Mouse (Mus musculus): ENCODE measurements at regions not wholly inside any gene's neighbourhood (a gene's known extent, or its start where the extent isn't known, plus 50 kb on each side); places are given as distances from the start of the nearest gene placed in this dataset.
"Not testable (repeated sequence)": the region's sequence is repeated elsewhere in the genome, so short reads cannot be mapped to it uniquely, and the experiment has no call there.

GRCm38 (mm10) chr3:83480176-83480575 lies 285.9 kb upstream of the Sfrp2 start:
- no peak for ATAC-seq (replicated peaks; ENCODE audit: extremely low read depth, insufficient read depth, low FRiP score)
- H3K4me3 ChIP-seq (ENCODE audit: low read length): no peak overlapping the region
- no peaks in the 10 kb centered on the region for H3K27me3 ChIP-seq (ENCODE audit: control insufficient read depth, insufficient read depth, low read length)
- no peak overlapping the region for H3K9ac ChIP-seq (ENCODE audit: low read length)
- 86% methylated on average over 1 of the region's 1 CpGs for WGBS
- H3K9me3 ChIP-seq (replicated peaks; ENCODE audit: control insufficient read depth, low read length): peaks cover 3% of the 10 kb centered on the region; the same call in 1 of the 2 replicates
- H3K4me2 ChIP-seq (ENCODE audit: low read depth, low read length): no peak overlapping the region
- no peaks in the 10 kb centered on the region for H3K36me3 ChIP-seq (ENCODE audit: control insufficient read depth, insufficient read depth)
- no peaks in the 10 kb centered on the region for H3K4me1 ChIP-seq (ENCODE audit: control insufficient read depth, insufficient read depth, low read length)
- H3K27ac ChIP-seq (ENCODE audit: low read length): no peak overlapping the region

GRCm38 (mm10) chr3:83486192-83486716 lies 279.9 kb upstream of the Sfrp2 start:
- Histone ChIP-seq H3K4me2 (ENCODE audit: low read depth, low read length) (no peak overlapping the region), H3K4me3 (ENCODE audit: low read length) (no peak overlapping the region), H3K27me3 (ENCODE audit: control insufficient read depth, insufficient read depth, low read length) (no peaks in the 10 kb centered on the region), H3K36me3 (ENCODE audit: control insufficient read depth, insufficient read depth) (no peaks in the 10 kb centered on the region), H3K4me1 (ENCODE audit: control insufficient read depth, insufficient read depth, low read length) (no peaks in the 10 kb centered on the region), H3K9me3 (replicated peaks; ENCODE audit: control insufficient read depth, low read length) (no peaks in the 10 kb centered on the region), H3K9ac (ENCODE audit: low read length) (no peak overlapping the region), H3K27ac (ENCODE audit: low read length) (no peak overlapping the region)
- no peak for ATAC-seq (replicated peaks; ENCODE audit: extremely low read depth, insufficient read depth, low FRiP score)
- 82% methylated on average over 7 of the region's 7 CpGs for WGBS

- Histone ChIP-seq H3K9ac (ENCODE audit: low read length) (no peak overlapping the region), H3K27me3 (ENCODE audit: control insufficient read depth, insufficient read depth, low read length) (no peaks in the 10 kb centered on the region), H3K27ac (ENCODE audit: low read length) (no peak overlapping the region), H3K4me2 (ENCODE audit: low read depth, low read length) (no peak overlapping the region), H3K9me3 (replicated peaks; ENCODE audit: control insufficient read depth, low read length) (no peaks in the 10 kb centered on the region), H3K4me3 (ENCODE audit: low read length) (no peak overlapping the region), H3K4me1 (ENCODE audit: control insufficient read depth, insufficient read depth, low read length) (no peaks in the 10 kb centered on the region), H3K36me3 (ENCODE audit: control insufficient read depth, insufficient read depth) (no peaks in the 10 kb centered on the region)
- no peak for ATAC-seq (replicated peaks; ENCODE audit: extremely low read depth, insufficient read depth, low FRiP score)
- 13% methylated on average over 1 of the region's 1 CpGs for WGBS
Measured at GRCm38 (mm10) chr3:83495584-83495983, 270.5 kb upstream of the Sfrp2 start.

GRCm38 (mm10) chr3:83503901-83504300 lies 262.2 kb upstream of the Sfrp2 start:
- H3K36me3 ChIP-seq (ENCODE audit: control insufficient read depth, insufficient read depth): no peaks in the 10 kb centered on the region
- no peak overlapping the region for H3K27ac ChIP-seq (ENCODE audit: low read length)
- H3K4me3 ChIP-seq (ENCODE audit: low read length): no peak overlapping the region
- WGBS: 66% methylated on average over 7 of the region's 7 CpGs
- no peaks in the 10 kb centered on the region for H3K9me3 ChIP-seq (replicated peaks; ENCODE audit: control insufficient read depth, low read length)
- no peak for ATAC-seq (replicated peaks; ENCODE audit: extremely low read depth, insufficient read depth, low FRiP score)
- no peaks in the 10 kb centered on the region for H3K27me3 ChIP-seq (ENCODE audit: control insufficient read depth, insufficient read depth, low read length)
- H3K9ac ChIP-seq (ENCODE audit: low read length): no peak overlapping the region
- H3K4me1 ChIP-seq (ENCODE audit: control insufficient read depth, insufficient read depth, low read length): no peaks in the 10 kb centered on the region
- no peak overlapping the region for H3K4me2 ChIP-seq (ENCODE audit: low read depth, low read length)

- Histone ChIP-seq H3K27ac (ENCODE audit: low read length) (no peak overlapping the region), H3K9ac (ENCODE audit: low read length) (no peak overlapping the region), H3K27me3 (ENCODE audit: control insufficient read depth, insufficient read depth, low read length) (no peaks in the 10 kb centered on the region), H3K36me3 (ENCODE audit: control insufficient read depth, insufficient read depth) (no peaks in the 10 kb centered on the region), H3K9me3 (replicated peaks; ENCODE audit: control insufficient read depth, low read length) (no peaks in the 10 kb centered on the region), H3K4me2 (ENCODE audit: low read depth, low read length) (no peak overlapping the region), H3K4me1 (ENCODE audit: control insufficient read depth, insufficient read depth, low read length) (no peaks in the 10 kb centered on the region), H3K4me3 (ENCODE audit: low read length) (no peak overlapping the region)
- WGBS: 64% methylated on average over 4 of the region's 4 CpGs
- no peak for ATAC-seq (replicated peaks; ENCODE audit: extremely low read depth, insufficient read depth, low FRiP score)
Measured at GRCm38 (mm10) chr3:83516614-83517013, 249.5 kb upstream of the Sfrp2 start.

GRCm38 (mm10) chr3:83517914-83518635 lies 248.0 kb upstream of the Sfrp2 start:
- no peaks in the 10 kb centered on the region for H3K4me1 ChIP-seq (ENCODE audit: control insufficient read depth, insufficient read depth, low read length)
- no peaks in the 10 kb centered on the region for H3K27me3 ChIP-seq (ENCODE audit: control insufficient read depth, insufficient read depth, low read length)
- H3K9ac ChIP-seq (ENCODE audit: low read length): no peak overlapping the region
- H3K4me3 ChIP-seq (ENCODE audit: low read length): no peak overlapping the region
- no peak overlapping the region for H3K27ac ChIP-seq (ENCODE audit: low read length)
- WGBS: 62% methylated on average over 6 of the region's 6 CpGs
- H3K36me3 ChIP-seq (ENCODE audit: control insufficient read depth, insufficient read depth): no peaks in the 10 kb centered on the region
- no peaks in the 10 kb centered on the region for H3K9me3 ChIP-seq (replicated peaks; ENCODE audit: control insufficient read depth, low read length)
- H3K4me2 ChIP-seq (ENCODE audit: low read depth, low read length): no peak overlapping the region
- ATAC-seq (replicated peaks; ENCODE audit: extremely low read depth, insufficient read depth, low FRiP score): no peak

- ATAC-seq (replicated peaks; ENCODE audit: extremely low read depth, insufficient read depth, low FRiP score): no peak
- H3K4me3 ChIP-seq (ENCODE audit: low read length): no peak overlapping the region
- no peak overlapping the region for H3K27ac ChIP-seq (ENCODE audit: low read length)
- no peaks in the 10 kb centered on the region for H3K27me3 ChIP-seq (ENCODE audit: control insufficient read depth, insufficient read depth, low read length)
- H3K4me2 ChIP-seq (ENCODE audit: low read depth, low read length): no peak overlapping the region
- no peaks in the 10 kb centered on the region for H3K9me3 ChIP-seq (replicated peaks; ENCODE audit: control insufficient read depth, low read length)
- 68% methylated on average over 4 of the region's 4 CpGs for WGBS
- no peaks in the 10 kb centered on the region for H3K4me1 ChIP-seq (ENCODE audit: control insufficient read depth, insufficient read depth, low read length)
- H3K9ac ChIP-seq (ENCODE audit: low read length): no peak overlapping the region
- H3K36me3 ChIP-seq (ENCODE audit: control insufficient read depth, insufficient read depth): no peaks in the 10 kb centered on the region
Measured at GRCm38 (mm10) chr3:83530243-83530847, 235.8 kb upstream of the Sfrp2 start.

GRCm38 (mm10) chr3:83536624-83537023 lies 229.5 kb upstream of the Sfrp2 start:
- H3K36me3 ChIP-seq (ENCODE audit: control insufficient read depth, insufficient read depth); H3K4me1 ChIP-seq (ENCODE audit: control insufficient read depth, insufficient read depth, low read length); ATAC-seq (replicated peaks; ENCODE audit: extremely low read depth, insufficient read depth, low FRiP score); H3K27ac ChIP-seq (ENCODE audit: low read length); H3K4me3 ChIP-seq (ENCODE audit: low read length); H3K27me3 ChIP-seq (ENCODE audit: control insufficient read depth, insufficient read depth, low read length); H3K9me3 ChIP-seq (replicated peaks; ENCODE audit: control insufficient read depth, low read length); H3K9ac ChIP-seq (ENCODE audit: low read length); H3K4me2 ChIP-seq (ENCODE audit: low read depth, low read length): not testable (repeated sequence)
- WGBS: 49% methylated on average over 5 of the region's 5 CpGs

GRCm38 (mm10) chr3:83537231-83537630 lies 228.9 kb upstream of the Sfrp2 start:
- H3K36me3 ChIP-seq (ENCODE audit: control insufficient read depth, insufficient read depth): no peaks in the 10 kb centered on the region
- no peak overlapping the region for H3K4me2 ChIP-seq (ENCODE audit: low read depth, low read length)
- WGBS: 49% methylated on average over 4 of the region's 4 CpGs
- H3K9me3 ChIP-seq (replicated peaks; ENCODE audit: control insufficient read depth, low read length): no peaks in the 10 kb centered on the region
- H3K27me3 ChIP-seq (ENCODE audit: control insufficient read depth, insufficient read depth, low read length): no peaks in the 10 kb centered on the region
- H3K9ac ChIP-seq (ENCODE audit: low read length): no peak overlapping the region
- ATAC-seq (replicated peaks; ENCODE audit: extremely low read depth, insufficient read depth, low FRiP score): no peak
- no peak overlapping the region for H3K27ac ChIP-seq (ENCODE audit: low read length)
- no peak overlapping the region for H3K4me3 ChIP-seq (ENCODE audit: low read length)
- no peaks in the 10 kb centered on the region for H3K4me1 ChIP-seq (ENCODE audit: control insufficient read depth, insufficient read depth, low read length)
